Mouse (Mus musculus) layer of hippocampus, postnatal 14 days (tissue): ENCODE data around the gene Gm7954. TPM values are rescaled to one million over a fixed set of nuclear protein-coding genes. Genes with fewer than 3 reads are reported as not detected.
"Not testable (repeated sequence)": the region's sequence is repeated elsewhere in the genome, so short reads cannot be mapped to it uniquely, and the experiment has no call there.

Source experiments
- DNase-seq, 2 experiments: peaks; one replicate each; pipeline ENCODE4 v3.0.0; 2021 to 2022; ENCODE audit warnings: low spot score in 2 of 2, mixed read lengths in 1 of 2
- long read RNA-seq, 2 experiments: library from polyadenylated mRNA; stranded (forward); transcript quantifications; one replicate each; pipeline ENCODE4 v2.0.0; 2021
- total RNA-seq, 2 experiments: library from RNA; stranded (reverse); gene quantifications; 2 replicates each; pipeline ENCODE4 v1.2.3; 2021

The Gm7954 gene
- total RNA-seq: not detected
- long read RNA-seq, experiment 1: 0 reads
- long read RNA-seq, experiment 2: 0 reads

GRCm38 (mm10) chr14:41453418-41453817 lies at the start of gene Gm7954:
Gm7954 (minus strand) TSS chr14:41453518.
- not testable (repeated sequence) for DNase-seq

DNA sequence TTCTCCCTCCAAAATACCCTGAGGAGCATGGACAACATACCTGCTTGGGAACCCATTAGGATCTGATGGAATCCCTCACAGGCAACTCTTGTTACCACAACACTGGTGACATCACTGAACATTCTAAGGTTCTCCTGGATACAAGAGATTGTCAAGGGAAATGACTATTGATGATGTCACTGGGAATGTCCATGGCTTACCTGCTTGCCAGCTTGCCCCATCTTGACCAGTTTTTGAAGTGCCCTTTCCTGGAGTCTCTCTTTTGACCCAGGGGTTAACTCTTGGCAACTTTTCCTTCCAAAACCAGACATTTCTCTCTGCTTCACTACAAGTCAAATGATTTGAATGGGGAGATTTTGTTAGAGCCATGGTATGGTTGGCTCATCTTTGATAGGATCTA lies 36.1 kb upstream of the Gm7954 start, which contains the start of gene Gm3486:
TSS of gene Gm3486 (minus strand) at position 101 of the 400 bp plus-strand sequence.
- DNase-seq: not testable (repeated sequence)

DNA sequence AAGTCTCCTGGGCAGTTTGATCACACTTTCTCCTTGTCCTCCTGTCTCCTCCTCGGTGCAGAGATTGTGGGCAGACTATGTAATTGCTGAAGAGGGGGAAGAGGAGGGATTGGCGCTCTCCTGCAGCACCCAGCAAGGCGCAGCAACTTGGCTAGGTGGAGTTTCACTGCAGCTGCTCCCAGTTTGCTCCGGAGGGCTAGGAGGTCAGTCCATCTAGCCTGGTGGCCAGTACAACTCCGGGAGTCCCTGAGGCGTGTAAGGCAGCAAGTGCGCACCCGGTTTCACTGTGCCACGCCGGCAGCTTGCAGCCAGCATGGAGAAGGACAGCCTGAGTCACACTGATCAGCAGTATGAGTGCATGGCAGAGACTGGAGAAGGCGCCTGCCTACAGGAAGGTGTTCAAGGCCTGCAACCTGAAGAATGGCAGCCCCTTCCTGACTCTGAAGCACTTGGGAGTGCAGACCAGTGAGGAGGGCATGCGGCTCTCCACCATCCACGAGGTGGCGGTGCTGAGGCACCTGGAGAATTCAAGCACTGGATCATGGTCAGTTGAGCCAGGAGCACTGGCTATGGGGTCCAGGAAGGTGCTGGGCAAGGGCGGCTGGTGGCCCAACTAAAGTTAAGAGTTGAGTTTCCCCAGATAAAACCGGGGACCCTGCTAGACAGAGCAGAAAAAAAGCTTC lies 27.8 kb downstream of the Gm7954 start:
- not testable (repeated sequence) for DNase-seq

DNA sequence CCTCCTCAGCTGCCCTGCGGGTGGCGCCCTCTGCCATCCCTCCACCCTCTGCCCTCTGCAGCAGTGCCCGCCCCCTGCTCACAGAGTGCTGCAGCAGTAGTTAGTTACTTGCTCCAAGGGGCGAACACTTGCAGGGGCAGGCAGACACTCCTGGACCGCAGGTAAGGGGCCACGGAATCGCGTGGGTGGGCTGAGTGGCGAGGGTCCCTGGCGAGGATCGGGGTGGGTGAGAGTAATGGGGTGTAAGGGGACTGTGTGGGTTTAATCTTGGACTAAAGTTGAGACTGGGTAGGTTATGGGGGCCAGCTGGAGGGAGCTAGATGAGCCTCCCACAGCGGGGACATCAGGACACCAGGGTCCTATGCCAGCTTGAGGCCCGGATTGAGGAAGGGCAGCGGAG lies 28.6 kb downstream of the Gm7954 start:
- DNase-seq: not testable (repeated sequence)

- not testable (repeated sequence) for DNase-seq
Measured at GRCm38 (mm10) chr14:41408181-41408580, 45.1 kb downstream of the Gm7954 start, which contains the start of gene Gm6482. Gm6482 (minus strand) TSS chr14:41408281.

Other genes with a start within 250 kb of the Gm7954 start
- not detected for gene Gm2832, start 174.7 kb downstream of the Gm7954 start, total RNA-seq
- not detected for gene Gm5798, start 104.9 kb downstream of the Gm7954 start, total RNA-seq
- gene Gm7945, start 67.1 kb downstream of the Gm7954 start, total RNA-seq: not detected
- not detected for gene Gm6482, start 45.2 kb downstream of the Gm7954 start, total RNA-seq
- not detected for gene Gm3486, start 36.0 kb upstream of the Gm7954 start, total RNA-seq
- not detected for gene Gm7970, start 102.1 kb upstream of the Gm7954 start, total RNA-seq
- under 1 TPM in 1 of 2 experiments, not detected in 1; 0.65 TPM for gene 1700049E17Rik2, start 119.7 kb upstream of the Gm7954 start, total RNA-seq
- not detected for gene Gm3072, start 171.1 kb upstream of the Gm7954 start, total RNA-seq
- 1 to 10 TPM in 1 of 2 experiments, not detected in 1; 1.4 TPM for gene Gm3676, start 193.0 kb upstream of the Gm7954 start, total RNA-seq
- gene Gm8068, start 248.4 kb upstream of the Gm7954 start, total RNA-seq: not detected